Mouse (Mus musculus) brown adipose tissue, adult 24 weeks (tissue): ENCODE results near the gene Aebp2. TPM values are rescaled to one million over a fixed set of nuclear protein-coding genes. Genes with fewer than 3 reads are reported as not detected.

Experiments
- H3K27ac ChIP-seq: fragments of 200-500 bp; replicated peaks from 2 replicates; pipeline ENCODE4 v1.5.1; 2012; ENCODE audit warnings: low read depth, mild to moderate bottlenecking, low read length
- H3K4me1 ChIP-seq: fragments of 200-500 bp; 2 replicates; pipeline ENCODE4 v1.6.1; 2012; ENCODE audit warnings: low read length, mixed read lengths; ENCODE audit not compliant: control insufficient read depth, insufficient read depth, insufficient read length
- H3K4me3 ChIP-seq: fragments of 200-500 bp; 2 replicates; pipeline ENCODE4 v1.5.1; 2012; ENCODE audit warnings: low read depth, mild to moderate bottlenecking, low read length, moderate library complexity; ENCODE audit not compliant: insufficient read depth
- polyA plus RNA-seq: library from polyadenylated mRNA; stranded (reverse); fragments of >200 nt; gene quantifications from 2 replicates; pipeline ENCODE4 v1.2.4, GENCODE M21; 2012; ENCODE audit not compliant: missing spikeins, insufficient read depth, insufficient read length

Gene Aebp2
- polyA plus RNA-seq, 1 experiment = 25.4 TPM

GRCm38 (mm10) chr6:140621622-140622021 lies 841 bp upstream of the Aebp2 start:
- Histone ChIP-seq H3K4me3 (no peak overlapping the region), H3K4me1 (peaks cover 14% of the 10 kb centered on the region), H3K27ac (no peak overlapping the region)

GRCm38 (mm10) chr6:140623226-140624095 lies 998 bp downstream of the Aebp2 start:
- H3K4me1 ChIP-seq = peaks cover 16% of the 10 kb centered on the region
- H3K4me3 ChIP-seq = peak overlapping the region; percentile 97
- H3K27ac ChIP-seq = peak overlapping the region; percentile 77

GRCm38 (mm10) chr6:140624096-140625051 lies 1.9 kb downstream of the Aebp2 start:
- peaks cover 16% of the 10 kb centered on the region for H3K4me1 ChIP-seq
- peak overlapping the region; percentile 97 for H3K4me3 ChIP-seq
- peak overlapping the region; percentile 77 for H3K27ac ChIP-seq

- Histone ChIP-seq H3K27ac (no peak overlapping the region), H3K4me3 (no peak overlapping the region), H3K4me1 (peaks cover 14% of the 10 kb centered on the region)
These were observed 6.9 kb downstream of the Aebp2 start for GRCm38 (mm10) chr6:140629176-140629859.

GRCm38 (mm10) chr6:140630306-140630705 lies 7.8 kb downstream of the Aebp2 start:
- Histone ChIP-seq H3K27ac (no peak overlapping the region), H3K4me1 (peaks cover 11% of the 10 kb centered on the region), H3K4me3 (no peak overlapping the region)

GRCm38 (mm10) chr6:140633616-140634015 lies 11.2 kb downstream of the Aebp2 start:
- H3K4me1 ChIP-seq = peaks cover 2% of the 10 kb centered on the region; the same call in 1 of the 2 replicates
- H3K4me3 ChIP-seq = no peak overlapping the region
- no peak overlapping the region for H3K27ac ChIP-seq

GRCm38 (mm10) chr6:140636290-140636689 lies 13.8 kb downstream of the Aebp2 start:
- Histone ChIP-seq H3K27ac (no peak overlapping the region), H3K4me1 (no peaks in the 10 kb centered on the region), H3K4me3 (no peak overlapping the region)

- Histone ChIP-seq H3K27ac (no peak overlapping the region), H3K4me3 (no peak overlapping the region), H3K4me1 (no peaks in the 10 kb centered on the region)
These were observed 19.5 kb downstream of the Aebp2 start for GRCm38 (mm10) chr6:140642010-140642409.

GRCm38 (mm10) chr6:140642655-140643054 lies 20.2 kb downstream of the Aebp2 start:
- no peak overlapping the region for H3K4me3 ChIP-seq
- no peaks in the 10 kb centered on the region for H3K4me1 ChIP-seq
- no peak overlapping the region for H3K27ac ChIP-seq

- H3K4me3 ChIP-seq = no peak overlapping the region
- H3K4me1 ChIP-seq = no peaks in the 10 kb centered on the region
- H3K27ac ChIP-seq = no peak overlapping the region
These were observed 23.5 kb downstream of the Aebp2 start for GRCm38 (mm10) chr6:140645931-140646330.

- no peak overlapping the region for H3K4me3 ChIP-seq
- H3K27ac ChIP-seq = no peak overlapping the region
- no peaks in the 10 kb centered on the region for H3K4me1 ChIP-seq
These were observed 24.4 kb downstream of the Aebp2 start for GRCm38 (mm10) chr6:140646892-140647291.

GRCm38 (mm10) chr6:140649812-140650211 lies 27.3 kb downstream of the Aebp2 start:
- Histone ChIP-seq H3K27ac (no peak overlapping the region), H3K4me3 (no peak overlapping the region), H3K4me1 (no peaks in the 10 kb centered on the region)

GRCm38 (mm10) chr6:140651923-140652322 lies 29.5 kb downstream of the Aebp2 start:
- no peak overlapping the region for H3K27ac ChIP-seq
- H3K4me3 ChIP-seq = no peak overlapping the region
- no peaks in the 10 kb centered on the region for H3K4me1 ChIP-seq

- H3K4me1 ChIP-seq = no peaks in the 10 kb centered on the region
- no peak overlapping the region for H3K27ac ChIP-seq
- no peak overlapping the region for H3K4me3 ChIP-seq
These were observed 33.0 kb downstream of the Aebp2 start for GRCm38 (mm10) chr6:140655451-140655850.

GRCm38 (mm10) chr6:140656991-140657390 lies 34.5 kb downstream of the Aebp2 start:
- H3K27ac ChIP-seq = no peak overlapping the region
- H3K4me1 ChIP-seq = no peaks in the 10 kb centered on the region
- H3K4me3 ChIP-seq = no peak overlapping the region
